In the genomic region with DNA sequence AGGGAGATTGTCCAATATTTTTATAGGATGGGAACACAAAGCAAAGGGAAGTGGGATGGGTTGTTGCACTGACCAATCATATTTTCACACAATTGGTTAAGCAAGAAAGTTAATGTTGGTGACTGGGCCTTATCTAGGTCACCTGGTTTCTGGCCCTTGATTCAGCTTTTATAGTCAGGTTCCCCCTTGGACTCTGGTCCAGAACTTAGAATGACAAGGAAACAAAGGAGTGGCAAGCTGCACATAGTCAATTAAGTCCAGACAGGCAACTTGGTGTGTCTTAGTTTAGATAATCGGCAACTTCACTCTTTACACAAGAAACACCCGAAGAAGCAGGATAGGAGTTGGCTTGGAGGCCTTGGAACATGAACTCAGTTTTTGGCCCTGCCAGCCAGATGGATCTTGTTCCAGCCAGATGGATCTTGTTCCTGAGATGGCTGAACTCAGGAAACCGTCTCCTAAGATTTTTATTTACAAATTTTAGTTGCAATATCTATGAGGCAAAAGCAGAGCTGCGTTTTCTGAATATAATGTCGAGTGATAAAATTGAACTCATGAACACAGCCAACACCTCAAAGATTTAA, we compare ENCODE assay signal across 11 mouse cellular contexts.
DNase-seq lines count a peak whose midpoint lies in the region; ATAC-seq and TF ChIP-seq lines count a peak whose summit lies in the region.
"Had no signal": no experiment of that assay in that cellular context is flagged by ENCODE, and none has a peak within 500 bp of the region (broad histone marks: within the 10 kb centered on the region; RNA-seq: fewer than 3 reads in every experiment).

No protein-coding gene starts in this region.

- H3K4me3 ChIP-seq in lung, embryonic 14.5 days (ENCODE audit: low read depth, low read length) = no peak overlapping the region
- no peak overlapping the region for H3K4me3 ChIP-seq in lung, postnatal 0 days (ENCODE audit: low read depth, low read length)
- H3K4me3 ChIP-seq: limb, embryonic 15.5 days; megakaryocyte, embryonic 14.5 days had no signal

- no peak overlapping the region for H3K4me2 ChIP-seq in lung, embryonic 14.5 days
- no peak overlapping the region for H3K4me2 ChIP-seq in lung, postnatal 0 days (replicated peaks; ENCODE audit: low read depth, low read length)
- H3K4me2 ChIP-seq: limb, embryonic 15.5 days had no signal

- 55% methylated on average over 5 of the region's 5 CpGs for WGBS in lung, embryonic 14.5 days
- 63% methylated on average over 5 of the region's 5 CpGs for WGBS in lung, postnatal 0 days

- intact Hi-C loops in heart, postnatal 36 days (cut with DNase I) = no loop called here

- no peaks in the 10 kb centered on the region for H3K4me1 ChIP-seq in lung, embryonic 14.5 days (ENCODE audit: insufficient read depth)
- H3K4me1 ChIP-seq in lung, postnatal 0 days (ENCODE audit: insufficient read depth, low read depth, low read length) = no peaks in the 10 kb centered on the region; the same call in 1 of the 2 replicates
- H3K4me1 ChIP-seq: limb, embryonic 15.5 days; megakaryocyte, embryonic 14.5 days had no signal

- no peaks in the 10 kb centered on the region for H3K36me3 ChIP-seq in lung, embryonic 14.5 days (ENCODE audit: insufficient read depth)
- H3K36me3 ChIP-seq in lung, postnatal 0 days (ENCODE audit: insufficient read depth, low read length) = no peaks in the 10 kb centered on the region
- H3K36me3 ChIP-seq: limb, embryonic 15.5 days had no signal

- no peaks in the 10 kb centered on the region for H3K27me3 ChIP-seq in lung, embryonic 14.5 days (ENCODE audit: insufficient read depth, low read length)
- no peaks in the 10 kb centered on the region for H3K27me3 ChIP-seq in lung, postnatal 0 days (replicated peaks; ENCODE audit: insufficient read depth, low read length)
- H3K27me3 ChIP-seq: limb, embryonic 15.5 days; megakaryocyte, embryonic 14.5 days had no signal

- H3K9me3 ChIP-seq in lung, embryonic 14.5 days (ENCODE audit: low read depth, low read length) = no peaks in the 10 kb centered on the region
- no peaks in the 10 kb centered on the region for H3K9me3 ChIP-seq in lung, postnatal 0 days (ENCODE audit: low read length)
- H3K9me3 ChIP-seq: limb, embryonic 15.5 days had no signal

- no peak overlapping the region for H3K9ac ChIP-seq in lung, embryonic 14.5 days
- no peak overlapping the region for H3K9ac ChIP-seq in lung, postnatal 0 days (replicated peaks; ENCODE audit: low read depth)
- H3K9ac ChIP-seq: limb, embryonic 15.5 days had no signal

- peak; percentile 44; the same call in 1 of the 2 replicates for ATAC-seq in lung, embryonic 14.5 days (ENCODE audit: insufficient read depth)
- ATAC-seq in lung, postnatal 0 days = no peak

- TF ChIP-seq EP300 in lung, postnatal 0 days (IDR thresholded peaks at IDR 0.05) = no peak

- DNase-seq in cerebellum, postnatal 36 days = peak; percentile 5 to 8
- no peak for DNase-seq in cerebellum, adult 9-11 months
- DNase-seq in lung, embryonic 14.5 days = peak; percentile 65
- no peak for DNase-seq in lung, postnatal 14 days
- peak; percentile 23 to 24 for DNase-seq in heart, postnatal 36 days
- peak; percentile 16 for DNase-seq in lung, postnatal 0 days (ENCODE audit: low spot score)
- no peak for DNase-seq in embryo, embryonic 9.5 days (ENCODE audit: extremely low spot score)
- no peak for DNase-seq in thymus, postnatal 25 days
- DNase-seq: cerebellum, adult 18-20 months had no signal

- no peak overlapping the region for H3K27ac ChIP-seq in lung, embryonic 14.5 days (ENCODE audit: low read depth)
- H3K27ac ChIP-seq in lung, postnatal 0 days (ENCODE audit: low read length) = no peak overlapping the region
- H3K27ac ChIP-seq: limb, embryonic 15.5 days had no signal

- TF ChIP-seq CTCF in lung, embryonic 14.5 days (IDR thresholded peaks at IDR 0.05; ENCODE audit: low read depth) = no peak
- no peak for TF ChIP-seq CTCF in lung, postnatal 0 days (IDR thresholded peaks at IDR 0.05)

Comparison
In these comparisons a context has a peak if more than half of its experiments do, and no peak if none do; other contexts are left out.
1. DNase-seq: peak in cerebellum, postnatal 36 days (2 of 2), lung, embryonic 14.5 days (single experiment), heart, postnatal 36 days (2 of 2) and lung, postnatal 0 days (single experiment); none in cerebellum, adult 9-11 months (single experiment), lung, postnatal 14 days (single experiment), embryo, embryonic 9.5 days (single experiment) and thymus, postnatal 25 days (single experiment).